Mouse (Mus musculus) liver, embryonic 14.5 days (tissue): ENCODE measurements around the gene Spic. TPM values are rescaled to one million over a fixed set of nuclear protein-coding genes. Genes with fewer than 3 reads are reported as not detected.
A peak's percentile ranks its signal among the peaks of the same experiment; 100 is the strongest.

Source experiments
- ATAC-seq: fragments of 200-750 bp; cut with Nextera tagmentation; 2 replicates; pipeline ENCODE4 v1.8.0; 2017; ENCODE audit warnings: moderate number of reproducible peaks, mild to moderate bottlenecking, moderate library complexity; ENCODE audit not compliant: insufficient read depth
- DNase-seq, 3 experiments: peaks; one replicate each; pipeline ENCODE4 v3.0.0-alpha.2; 2012 to 2013; ENCODE audit warnings: low read depth in 3 of 3, low spot score in 3 of 3
- H3K27ac ChIP-seq: fragments of 300-500 bp; sonication (generic); 2 replicates; pipeline ENCODE4 v1.5.1; 2014; ENCODE audit warnings: moderate library complexity, mild to moderate bottlenecking, control low read depth, inconsistent platforms
- H3K27me3 ChIP-seq: fragments of 300-500 bp; sonication (generic); 2 replicates; pipeline ENCODE4 v1.6.1; 2014; ENCODE audit warnings: mild to moderate bottlenecking, low read length, moderate library complexity; ENCODE audit not compliant: control insufficient read depth, insufficient read depth
- H3K36me3 ChIP-seq: fragments of 300-500 bp; sonication (generic); replicated peaks from 2 replicates; pipeline ENCODE4 v1.6.1; 2014; ENCODE audit warnings: low read depth; ENCODE audit not compliant: control insufficient read depth, insufficient read depth
- H3K4me1 ChIP-seq, 2 experiments: fragments of 200-500 bp in 1 of 2; fragments of 300-500 bp in 1 of 2; sonication (generic) in 1 of 2; replicated peaks; 2 replicates each; pipeline ENCODE4 v1.6.1; 2012 to 2014; ENCODE audit warnings: antibody characterized with exemption in 1 of 2, inconsistent platforms in 1 of 2, low read length in 1 of 2; ENCODE audit not compliant: control insufficient read depth in 2 of 2, insufficient read depth in 2 of 2
- H3K4me2 ChIP-seq: fragments of 300-500 bp; sonication (generic); 2 replicates; pipeline ENCODE4 v1.6.1; 2014; ENCODE audit warnings: low read depth, mild to moderate bottlenecking, control low read depth, moderate library complexity
- H3K4me3 ChIP-seq, 2 experiments: fragments of 200-500 bp in 1 of 2; fragments of 300-500 bp in 1 of 2; sonication (generic) in 1 of 2; 2 replicates each; pipeline ENCODE4 v1.5.1; 2012 to 2014; ENCODE audit warnings: low read depth in 2 of 2, low read length in 2 of 2, mild to moderate bottlenecking in 2 of 2, control low read depth in 1 of 2, inconsistent platforms in 1 of 2, moderate library complexity in 1 of 2; ENCODE audit not compliant: insufficient read depth in 1 of 2
- H3K9ac ChIP-seq: fragments of 300-500 bp; sonication (generic); replicated peaks from 2 replicates; pipeline ENCODE4 v1.6.1; 2014; ENCODE audit warnings: mild to moderate bottlenecking, control low read depth, moderate library complexity
- H3K9me3 ChIP-seq: fragments of 300-500 bp; sonication (generic); 2 replicates; pipeline ENCODE4 v1.6.1; 2016; ENCODE audit warnings: low read length, mixed read lengths; ENCODE audit not compliant: control insufficient read depth
- CTCF ChIP-seq: IDR thresholded peaks from 2 replicates; pipeline ENCODE4 v1.5.1; 2016; ENCODE audit warnings: antibody characterized with exemption, low read depth, control low read depth
- EP300 ChIP-seq: IDR thresholded peaks from 2 replicates; pipeline ENCODE4 v1.6.1; 2016; ENCODE audit warnings: antibody characterized with exemption, low read depth
- WGBS: fragments of 180-500 bp; shearing (Covaris S2); extraction: QIAGEN DNeasy Blood & Tissue Kit; methylation state at CpG from one replicate; pipeline ENCODE4 v1.1.7; 2014; ENCODE audit not compliant: insufficient replicate concordance; 5-methylcytosine and 5-hydroxymethylcytosine counted together
- polyA plus RNA-seq, 2 experiments: library from polyadenylated mRNA; depleted of rRNA in 1 of 2; stranded (reverse) in 1 of 2; unstranded in 1 of 2; fragments of >200 nt; fragmentation: Nextera tagmentation in 1 of 2; extraction: Ambion mirVana in 1 of 2; gene quantifications; 2 replicates each; pipeline versions ENCODE4 v1.2.1 to v1.2.3; 2012 to 2014

The Spic gene
- polyA plus RNA-seq, 2 experiments = 3.9 to 8.9 TPM

DNA sequence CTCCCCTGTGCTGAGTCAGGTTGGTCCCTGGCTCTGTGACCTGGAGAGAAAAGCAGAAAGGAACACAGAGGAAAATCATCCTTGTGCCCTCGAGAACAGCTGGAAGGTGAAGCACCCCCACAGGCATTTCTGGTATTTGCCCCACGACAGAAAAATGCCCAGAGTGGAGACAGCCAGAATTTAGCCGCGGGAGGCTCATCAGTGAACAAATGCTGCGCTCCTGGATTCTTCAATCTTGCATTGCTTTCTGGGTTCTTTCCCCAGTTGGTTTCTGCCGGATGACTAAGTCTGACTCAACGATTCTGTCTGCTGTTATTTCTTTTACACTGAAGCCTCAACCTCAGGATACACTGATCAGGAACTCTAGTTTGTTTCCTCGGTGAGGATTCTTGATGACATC lies 43.4 kb upstream of the Spic start:
- no peak for ATAC-seq

DNA sequence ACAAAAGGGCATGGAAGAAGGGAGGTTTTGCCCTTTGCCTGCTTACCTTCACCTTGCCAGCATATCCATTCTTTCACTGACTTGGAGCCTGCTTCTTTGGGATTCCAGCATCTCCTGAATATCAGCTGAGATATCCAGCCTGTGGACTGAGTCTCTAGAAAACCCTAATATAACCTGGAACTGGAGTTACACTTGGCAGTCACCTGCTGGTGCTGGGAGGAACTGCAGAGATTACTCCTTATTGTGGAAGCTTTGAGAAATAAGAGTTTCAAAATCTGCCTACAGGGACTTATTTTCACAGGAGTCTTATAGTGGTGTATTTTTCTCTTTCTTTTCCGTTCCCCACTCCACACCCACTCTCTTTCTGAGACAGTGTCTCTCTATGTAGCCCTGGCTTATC lies 42.3 kb upstream of the Spic start:
- no peak for TF ChIP-seq EP300
- TF ChIP-seq CTCF = peak; percentile 34
- peaks cover under 1 to 4% of the 10 kb centered on the region in 2 experiments for H3K4me1 ChIP-seq
- no peak overlapping the region for H3K9ac ChIP-seq
- H3K27ac ChIP-seq = no peak overlapping the region
- no peaks in the 10 kb centered on the region for H3K9me3 ChIP-seq
- DNase-seq = no peak
- no peak for ATAC-seq
- WGBS = 20% methylated on average over 1 of the region's 1 CpGs
- H3K27me3 ChIP-seq = no peaks in the 10 kb centered on the region
- H3K4me3 ChIP-seq = no peak overlapping the region
- H3K4me2 ChIP-seq = no peak overlapping the region
- no peaks in the 10 kb centered on the region for H3K36me3 ChIP-seq

More for the DNA sequence above, 43.4 kb upstream of the Spic start:
- no peak for DNase-seq
- H3K9ac ChIP-seq = no peak overlapping the region
- WGBS = 61% methylated on average over 8 of the region's 8 CpGs
- no peak overlapping the region for H3K4me2 ChIP-seq
- H3K4me3 ChIP-seq = no peak overlapping the region
- no peaks in the 10 kb centered on the region for H3K27me3 ChIP-seq
- no peaks in the 10 kb centered on the region for H3K9me3 ChIP-seq
- no peak for TF ChIP-seq CTCF
- peaks cover 6 to 8% of the 10 kb centered on the region in 2 experiments for H3K4me1 ChIP-seq
- no peak overlapping the region for H3K27ac ChIP-seq
- no peaks in the 10 kb centered on the region for H3K36me3 ChIP-seq

DNA sequence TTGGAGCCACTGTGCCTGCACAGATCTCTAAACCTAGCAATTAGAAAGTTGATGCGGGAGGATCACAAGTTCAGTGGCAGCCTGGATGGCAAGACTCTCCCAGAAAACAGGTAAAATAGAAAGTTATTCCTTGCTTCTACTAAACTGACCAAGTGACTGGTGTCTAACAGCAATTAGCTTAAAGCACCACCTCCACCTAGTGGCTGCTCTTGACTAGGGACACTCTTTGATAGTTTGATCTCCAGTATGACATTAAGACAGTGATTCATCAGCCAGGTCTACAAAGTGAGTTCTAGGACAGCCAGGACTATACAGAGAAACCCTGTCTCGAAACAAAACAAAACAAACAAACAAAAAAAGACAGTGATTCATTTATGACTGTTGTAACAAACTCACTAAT lies 40.5 kb upstream of the Spic start:
- Histone ChIP-seq H3K36me3 (no peaks in the 10 kb centered on the region), H3K9me3 (no peaks in the 10 kb centered on the region), H3K27ac (no peak overlapping the region), H3K4me3 (no peak overlapping the region), H3K4me1 (peaks cover 0 to 2% of the 10 kb centered on the region in 2 experiments; a peak in 2 of 4 replicates), H3K27me3 (no peaks in the 10 kb centered on the region), H3K9ac (no peak overlapping the region), H3K4me2 (no peak overlapping the region)
- ATAC-seq (no peak), DNase-seq (no peak)
- 36% methylated on average over 2 of the region's 2 CpGs for WGBS
- TF ChIP-seq EP300 (no peak), CTCF (peak; percentile 52)

DNA sequence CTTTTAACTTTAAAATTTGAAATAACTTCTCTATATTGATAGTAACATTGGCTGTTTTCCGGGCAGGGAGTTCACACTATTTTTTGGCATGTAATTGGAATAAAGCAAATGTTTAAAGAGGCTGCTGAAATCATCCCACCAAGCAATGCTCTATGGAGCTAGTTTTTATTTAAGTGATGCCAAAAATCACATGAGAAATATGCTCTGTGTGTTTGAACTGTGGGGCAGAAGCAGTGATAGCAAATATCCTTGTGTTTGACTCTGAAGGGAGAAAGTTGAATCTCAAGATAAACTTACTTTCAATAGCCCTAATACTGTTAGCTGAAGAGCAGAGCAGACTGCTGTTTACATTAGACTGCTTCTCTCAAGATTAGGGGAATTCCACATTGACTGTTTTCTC lies 34.8 kb upstream of the Spic start:
- no peak overlapping the region for H3K4me3 ChIP-seq
- DNase-seq (no peak), ATAC-seq (no peak)
- no peak overlapping the region for H3K4me2 ChIP-seq
- no peak overlapping the region for H3K9ac ChIP-seq
- TF ChIP-seq EP300 = no peak
- no peak for TF ChIP-seq CTCF
- no peaks in the 10 kb centered on the region for H3K27me3 ChIP-seq
- H3K27ac ChIP-seq = no peak overlapping the region
- no peaks in the 10 kb centered on the region for H3K4me1 ChIP-seq
- WGBS = 42% methylated on average over 1 of the region's 1 CpGs
- no peaks in the 10 kb centered on the region for H3K9me3 ChIP-seq
- H3K36me3 ChIP-seq = no peaks in the 10 kb centered on the region

DNA sequence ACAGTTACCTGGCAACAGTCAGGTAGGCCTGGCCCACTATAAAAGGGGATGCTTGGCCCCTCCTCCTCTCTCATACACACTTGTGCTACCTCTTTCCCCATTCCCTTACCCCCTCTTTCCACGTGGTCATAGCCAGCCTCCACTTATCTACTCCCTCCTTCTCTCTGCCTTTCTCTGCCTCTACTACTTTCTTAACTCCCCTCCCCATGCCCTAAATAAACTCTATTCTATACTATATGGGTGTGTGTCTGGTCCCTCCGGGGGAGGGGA lies 32.9 kb upstream of the Spic start:
- H3K27ac ChIP-seq = no peak overlapping the region
- H3K9me3 ChIP-seq = no peaks in the 10 kb centered on the region
- TF ChIP-seq EP300 (no peak), CTCF (no peak)
- H3K27me3 ChIP-seq = no peaks in the 10 kb centered on the region
- DNase-seq = no peak
- H3K9ac ChIP-seq = no peak overlapping the region
- no peaks in the 10 kb centered on the region for H3K4me1 ChIP-seq
- H3K36me3 ChIP-seq = no peaks in the 10 kb centered on the region
- H3K4me3 ChIP-seq = no peak overlapping the region
- no peak for ATAC-seq
- no peak overlapping the region for H3K4me2 ChIP-seq
- WGBS = 34% methylated on average over 2 of the region's 2 CpGs
